Mouse (Mus musculus) ES-E14 (cell line): ENCODE measurements at regions not wholly inside any gene's neighbourhood (a gene's known extent, or its start where the extent isn't known, plus 50 kb on each side); places are given as distances from the start of the nearest gene placed in this dataset.
A peak's percentile ranks its signal among the peaks of the same experiment; 100 is the strongest.

Experiments
- DNase-seq: peaks from one replicate; pipeline ENCODE4 v3.0.0-alpha.2; 2013; ENCODE audit warnings: low read depth, low spot score
- H3K27ac ChIP-seq: 2 replicates; pipeline ENCODE4 v1.5.1; 2012; ENCODE audit warnings: low read depth, mild to moderate bottlenecking, low read length, moderate library complexity, mixed read lengths; ENCODE audit not compliant: poor library complexity, insufficient read depth, severe bottlenecking
- H3K36me3 ChIP-seq: 2 replicates; pipeline ENCODE4 v1.6.1; 2012; ENCODE audit warnings: mild to moderate bottlenecking, low read length, moderate library complexity, mixed read lengths; ENCODE audit not compliant: control insufficient read depth, poor library complexity, insufficient read depth, severe bottlenecking
- H3K4me1 ChIP-seq, 2 experiments: fragments of 150-350 bp in 1 of 2; sonication (generic) in 1 of 2; 2 replicates each; pipeline ENCODE4 v1.6.1; 2012; ENCODE audit warnings: low read length in 2 of 2, mild to moderate bottlenecking in 1 of 2, mixed read lengths in 1 of 2; ENCODE audit not compliant: control insufficient read depth in 2 of 2, insufficient read depth in 2 of 2, poor library complexity in 1 of 2
- H3K4me3 ChIP-seq, 2 experiments: fragments of 150-350 bp in 1 of 2; sonication (generic) in 1 of 2; 2 replicates each; pipeline ENCODE4 v1.5.1; 2012; ENCODE audit warnings: low read length in 2 of 2, low read depth in 1 of 2, mild to moderate bottlenecking in 1 of 2, mixed read lengths in 1 of 2; ENCODE audit not compliant: insufficient read depth in 1 of 2, poor library complexity in 1 of 2, severe bottlenecking in 1 of 2
- H3K9ac ChIP-seq: 2 replicates; pipeline ENCODE4 v1.6.1; 2012; ENCODE audit warnings: low read depth, mild to moderate bottlenecking, low read length, mixed read lengths; ENCODE audit not compliant: poor library complexity, insufficient read depth, severe bottlenecking
- H3K9me3 ChIP-seq: fragments of 150-350 bp; sonication (generic); 2 replicates; pipeline ENCODE4 v1.6.1; 2012; ENCODE audit warnings: low read depth, mild to moderate bottlenecking, low read length; ENCODE audit not compliant: control insufficient read depth, insufficient read depth
- CHD2 ChIP-seq: IDR thresholded peaks from 2 replicates; pipeline ENCODE4 v1.6.1; 2014; ENCODE audit warnings: mild to moderate bottlenecking, low read depth, low read length, inconsistent platforms
- HCFC1 ChIP-seq: IDR thresholded peaks from 2 replicates; pipeline ENCODE4 v1.6.1; 2012; ENCODE audit warnings: low read length, inconsistent platforms, borderline replicate concordance; ENCODE audit not compliant: insufficient read depth
- MAFK ChIP-seq: IDR thresholded peaks from 2 replicates; pipeline ENCODE4 v1.6.1; 2014; ENCODE audit warnings: mild to moderate bottlenecking, low read depth, low read length, inconsistent platforms; ENCODE audit not compliant: insufficient read depth
- ZC3H11A ChIP-seq: IDR thresholded peaks from 2 replicates; pipeline ENCODE4 v1.6.1; 2012; ENCODE audit warnings: low read depth, mild to moderate bottlenecking, inconsistent platforms, low read length, borderline replicate concordance
- ZNF384 ChIP-seq: IDR thresholded peaks from 2 replicates; pipeline ENCODE4 v1.6.1; 2012; ENCODE audit warnings: low read depth, low read length, inconsistent platforms
- in situ Hi-C, 2 experiments: fragments of 600-800 bp; cut with MboI; formaldehyde crosslinking; loops; one replicate each; pipeline ENCODE4 v1.15.1; 2025; ENCODE audit warnings: low sequenced_read_pairs in 2 of 2, inconsistent platforms in 1 of 2; ENCODE audit not compliant: unreplicated experiment in 2 of 2

DNA sequence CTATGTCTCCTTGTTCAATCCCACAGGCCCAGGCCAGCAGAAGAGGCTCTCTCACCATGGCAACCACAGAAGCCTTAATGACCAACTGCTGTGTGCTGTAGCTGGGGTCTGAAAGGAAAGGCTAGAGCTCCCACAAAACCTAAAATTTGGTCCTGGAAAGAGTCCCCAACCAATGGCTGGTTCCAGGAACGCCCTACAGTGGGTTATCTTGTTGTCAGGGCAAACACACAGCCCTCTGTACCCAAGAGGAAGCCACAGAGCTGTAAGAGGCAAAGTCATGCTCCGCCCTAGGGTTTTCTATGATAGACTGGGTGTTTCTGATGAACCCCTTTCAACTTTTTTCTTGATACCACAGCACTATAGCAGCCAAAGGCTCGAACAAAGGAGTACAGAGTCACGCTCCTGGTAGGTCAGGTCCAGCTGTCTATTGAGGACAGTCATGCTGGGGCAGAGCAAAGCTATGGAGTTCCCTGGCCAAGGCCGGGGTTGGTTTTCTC is 392.0 kb downstream of the Sox9 start:
- no peak overlapping the region for H3K4me3 ChIP-seq
- H3K4me1 ChIP-seq, result no peaks in the 10 kb centered on the region
- H3K36me3 ChIP-seq, result no peaks in the 10 kb centered on the region
- no peaks in the 10 kb centered on the region for H3K9me3 ChIP-seq
- in situ Hi-C loops, result loop anchor here (10.0 to 25.0 kb wide), 3 partner anchors 231 to 1637 kb away; partner anchors contain the start of gene Sox9 (in 2 of the 2)
- DNase-seq, result no peak
- no peak overlapping the region for H3K9ac ChIP-seq
- TF ChIP-seq ZNF384, result no peak
- TF ChIP-seq ZC3H11A, result no peak
- no peak for TF ChIP-seq HCFC1
- no peak for TF ChIP-seq MAFK
- TF ChIP-seq CHD2, result no peak
- H3K27ac ChIP-seq, result no peak overlapping the region

DNA sequence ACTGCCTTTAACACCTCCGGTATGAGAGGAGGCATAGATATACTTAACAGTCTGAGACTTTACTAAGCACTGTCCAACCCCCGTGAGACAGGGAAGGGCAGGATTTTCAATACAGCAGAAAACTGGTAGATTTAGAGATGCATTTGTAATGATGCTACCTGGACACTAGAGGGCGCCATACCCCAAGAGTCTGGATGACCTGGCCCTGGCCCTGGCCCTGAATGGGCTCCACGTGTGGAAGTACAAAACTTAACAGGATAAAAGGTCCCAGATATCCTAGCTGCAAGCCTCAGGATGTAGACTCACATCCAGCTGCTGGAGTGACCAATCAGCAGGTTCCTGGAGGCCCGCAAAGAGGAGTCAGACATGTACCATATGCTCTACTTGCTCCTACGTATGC is 393.3 kb downstream of the Sox9 start:
- Histone ChIP-seq H3K9ac (no peak overlapping the region), H3K4me3 (no peak overlapping the region), H3K9me3 (no peaks in the 10 kb centered on the region), H3K27ac (no peak overlapping the region), H3K36me3 (no peaks in the 10 kb centered on the region), H3K4me1 (no peaks in the 10 kb centered on the region)
- in situ Hi-C loops, result loop anchor here (5.0 to 25.0 kb wide), 3 partner anchors 229 to 462 kb away; partner anchors contain the start of gene Cog1 (in 1 of the 2)
- DNase-seq, result no peak
- TF ChIP-seq ZC3H11A, result peak; percentile 46; the same call in 1 of the 2 replicates
- no peak for TF ChIP-seq MAFK
- no peak for TF ChIP-seq HCFC1
- no peak for TF ChIP-seq CHD2

DNA sequence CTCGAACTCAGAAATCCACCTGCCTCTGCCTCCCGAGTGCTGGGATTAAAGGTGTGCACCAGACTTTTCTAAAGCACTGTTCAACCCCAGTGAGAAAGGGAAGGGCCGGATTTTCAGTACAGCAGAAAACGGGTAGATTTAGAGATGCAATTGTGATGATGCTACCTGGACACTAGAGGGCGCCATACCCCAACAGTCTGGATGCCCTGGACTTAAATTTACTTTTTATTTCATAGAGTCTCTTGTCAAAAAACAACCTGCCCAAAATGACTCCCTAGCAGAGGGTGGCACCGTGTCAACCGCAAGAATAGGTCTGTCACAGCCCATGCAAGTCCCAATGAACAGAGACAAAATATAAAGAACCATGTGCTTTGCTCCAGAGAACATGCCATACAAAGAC is 394.2 kb downstream of the Sox9 start:
- in situ Hi-C loops, result loop anchor here (5.0 to 25.0 kb wide), 3 partner anchors 229 to 461 kb away; partner anchors contain the start of gene Cog1 (in 1 of the 2)
- Histone ChIP-seq H3K9ac (no peak overlapping the region), H3K27ac (no peak overlapping the region), H3K9me3 (no peaks in the 10 kb centered on the region), H3K4me3 (no peak overlapping the region), H3K4me1 (no peaks in the 10 kb centered on the region), H3K36me3 (no peaks in the 10 kb centered on the region)
- TF ChIP-seq ZC3H11A (peak; percentile 74), HCFC1 (no peak)
- DNase-seq, result peak; percentile 49

DNA sequence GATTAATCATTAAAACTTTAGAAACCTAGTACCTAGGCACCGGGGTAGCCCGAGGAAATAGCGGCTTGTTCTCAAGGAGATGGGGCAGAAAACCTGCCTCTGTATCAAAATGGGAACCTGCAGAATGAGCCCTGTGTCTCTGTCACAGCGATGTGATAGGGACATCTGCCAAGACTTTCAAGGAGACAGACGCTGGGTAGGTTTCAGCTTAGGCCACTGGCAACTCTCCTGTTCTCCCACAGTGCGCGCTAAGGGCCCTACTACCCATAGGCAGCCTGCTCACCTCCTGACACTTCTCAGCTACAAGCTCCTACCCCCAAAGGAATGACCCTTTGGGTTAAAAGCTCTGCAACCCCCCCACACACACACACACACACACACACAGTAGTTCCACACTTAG is 396.4 kb downstream of the Sox9 start:
- no peak for TF ChIP-seq ZNF384
- H3K27ac ChIP-seq, result no peak overlapping the region
- no peak overlapping the region for H3K9ac ChIP-seq
- H3K36me3 ChIP-seq, result no peaks in the 10 kb centered on the region
- no peak overlapping the region for H3K4me3 ChIP-seq
- in situ Hi-C loops, result loop anchor here (5.0 to 25.0 kb wide), 3 partner anchors 226 to 459 kb away; partner anchors contain the start of gene Cog1 (in 1 of the 2)
- no peaks in the 10 kb centered on the region for H3K9me3 ChIP-seq
- H3K4me1 ChIP-seq, result no peaks in the 10 kb centered on the region
- no peak for DNase-seq

DNA sequence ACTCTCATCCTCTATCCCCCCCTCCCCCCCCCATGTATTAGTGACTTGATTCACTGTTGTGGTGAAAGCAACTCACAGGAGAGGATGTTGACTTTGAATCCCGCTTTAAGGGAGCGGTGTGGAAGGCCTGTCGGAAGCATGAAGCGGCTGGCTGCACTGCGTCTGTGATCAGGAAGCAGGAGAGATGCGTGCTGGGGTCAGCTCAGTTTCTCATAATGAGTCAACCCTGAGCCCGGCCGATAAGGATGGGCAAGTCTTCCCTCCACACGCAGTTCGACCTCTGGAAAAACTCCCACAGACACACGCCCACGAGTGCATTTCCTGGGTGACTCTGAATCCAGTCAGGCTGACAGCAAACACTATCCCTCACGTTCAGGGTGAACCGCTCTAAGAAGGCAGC is 398.0 kb downstream of the Sox9 start:
- in situ Hi-C loops, result loop anchor here in 1 of 2 experiments (25.0 kb wide), 1 partner anchor 457 kb away; the partner anchor contains the start of gene Cog1
- Histone ChIP-seq H3K27ac (no peak overlapping the region), H3K36me3 (no peaks in the 10 kb centered on the region), H3K4me1 (peaks cover 0 to 3% of the 10 kb centered on the region in 2 experiments; a peak in 1 of 4 replicates), H3K9ac (no peak overlapping the region), H3K9me3 (no peaks in the 10 kb centered on the region), H3K4me3 (no peak overlapping the region)
- DNase-seq, result no peak
- TF ChIP-seq MAFK (no peak), HCFC1 (no peak), ZC3H11A (no peak), CHD2 (no peak), ZNF384 (no peak)
